ENCODE assay signal across 9 mouse cellular contexts in genomic region chr2:92486403-92486802, GRCm38 (mm10). TPM values are rescaled to one million over a fixed set of nuclear protein-coding genes. Genes with fewer than 3 reads are reported as not detected.
DNase-seq lines count a peak whose midpoint lies in the region; ATAC-seq and TF ChIP-seq lines count a peak whose summit lies in the region.
"Had no signal": no experiment of that assay in that cellular context is flagged by ENCODE, and none has a peak within 500 bp of the region (broad histone marks: within the 10 kb centered on the region; RNA-seq: fewer than 3 reads in every experiment).

No protein-coding gene starts in this region.

- H3K4me2 ChIP-seq in forebrain, postnatal 0 days (ENCODE audit: low read depth): peak overlapping the region; percentile 38
- peak overlapping the region; percentile 43 for H3K4me2 ChIP-seq in lung, embryonic 14.5 days

- H3K27me3 ChIP-seq in G1E (ENCODE audit: insufficient read depth, low read length): peaks cover 66% of the 10 kb centered on the region
- H3K27me3 ChIP-seq in forebrain, postnatal 0 days (ENCODE audit: insufficient read depth, low read length): no peaks in the 10 kb centered on the region; the same call in 1 of the 2 replicates
- peaks cover 20% of the 10 kb centered on the region for H3K27me3 ChIP-seq in lung, embryonic 14.5 days (ENCODE audit: insufficient read depth, low read length)

- H3K36me3 ChIP-seq in G1E (replicated peaks): no peaks in the 10 kb centered on the region
- H3K36me3 ChIP-seq in forebrain, postnatal 0 days (ENCODE audit: insufficient read depth): no peaks in the 10 kb centered on the region
- no peaks in the 10 kb centered on the region for H3K36me3 ChIP-seq in lung, embryonic 14.5 days (ENCODE audit: insufficient read depth)

- H3K9ac ChIP-seq in forebrain, postnatal 0 days: no peak overlapping the region
- no peak overlapping the region for H3K9ac ChIP-seq in lung, embryonic 14.5 days

- 1% methylated on average over 11 of the region's 11 CpGs for WGBS in forebrain, postnatal 0 days
- 2% methylated on average over 11 of the region's 11 CpGs for WGBS in lung, embryonic 14.5 days
- 2% methylated on average over 11 of the region's 11 CpGs for WGBS in olfactory bulb, adult 2 months

- no peak overlapping the region for H3K4me3 ChIP-seq in G1E (ENCODE audit: low read depth, low read length)
- no peak overlapping the region for H3K4me3 ChIP-seq in forebrain, postnatal 0 days (ENCODE audit: low read depth, low read length)
- H3K4me3 ChIP-seq in lung, embryonic 14.5 days (ENCODE audit: low read depth, low read length): no peak overlapping the region
- H3K4me3 ChIP-seq in olfactory bulb, adult 2 months (ENCODE audit: insufficient read depth, low read depth, low read length): no peak overlapping the region

- TF ChIP-seq POLR2A in olfactory bulb, adult 2 months (IDR thresholded peaks at IDR 0.05; ENCODE audit: insufficient read depth, low read depth, low read length): no peak

- no peaks in the 10 kb centered on the region for H3K9me3 ChIP-seq in G1E (replicated peaks)
- no peaks in the 10 kb centered on the region for H3K9me3 ChIP-seq in forebrain, postnatal 0 days (ENCODE audit: low read length)
- no peaks in the 10 kb centered on the region for H3K9me3 ChIP-seq in lung, embryonic 14.5 days (ENCODE audit: low read depth, low read length)

- TF ChIP-seq CTCF in G1E (IDR thresholded peaks at IDR 0.05; ENCODE audit: low read depth, low read length): peak; percentile 98
- peak; percentile 99 for TF ChIP-seq CTCF in forebrain, postnatal 0 days (IDR thresholded peaks at IDR 0.05; ENCODE audit: low read depth)
- TF ChIP-seq CTCF in lung, embryonic 14.5 days (IDR thresholded peaks at IDR 0.05; ENCODE audit: low read depth): peak; percentile 98
- TF ChIP-seq CTCF in olfactory bulb, adult 2 months (IDR thresholded peaks at IDR 0.05; ENCODE audit: insufficient read depth, low read depth, low read length): peak; percentile 56; the same call in 1 of the 2 replicates

- no peak for ATAC-seq in G1E (ENCODE audit: extremely low read depth, insufficient number of reproducible peaks, low FRiP score, poor library complexity, severe bottlenecking)
- peak; percentile 72 for ATAC-seq in forebrain, postnatal 0 days
- ATAC-seq in hematopoietic stem cell, adult 5-6 weeks (replicated peaks in 1 of 2; ENCODE audit: insufficient read depth in 1 of 2, low FRiP score in 2 of 2, low TSS enrichment in 1 of 2, low read depth in 1 of 2, poor library complexity in 2 of 2, severe bottlenecking in 2 of 2): peak; percentile 75 to 77
- ATAC-seq in lung, embryonic 14.5 days (ENCODE audit: insufficient read depth): 0 out of 2 replicates have a peak, but pooled peaks have one; percentile 32

- H3K27ac ChIP-seq in forebrain, postnatal 0 days (ENCODE audit: low read depth, low read length): no peak overlapping the region
- H3K27ac ChIP-seq in lung, embryonic 14.5 days (ENCODE audit: low read depth): no peak overlapping the region
- no peak overlapping the region for H3K27ac ChIP-seq in olfactory bulb, adult 2 months (ENCODE audit: insufficient read depth, low read depth, low read length)
- H3K27ac ChIP-seq: macrophage had no signal

- peak; percentile 67 for DNase-seq in G1E (ENCODE audit: low spot score)
- peak; percentile 82 to 85 for DNase-seq in cerebellum, adult 18-20 months
- peak; percentile 88 for DNase-seq in forebrain, postnatal 0 days
- DNase-seq in layer of hippocampus, adult 8-10 months (ENCODE audit: low spot score in 2 of 2): peak; percentile 65 to 87
- peak; percentile 93 for DNase-seq in lung, embryonic 14.5 days
- peak; percentile 82 for DNase-seq in thymus, postnatal 0 days (ENCODE audit: low spot score)

- H3K4me1 ChIP-seq in G1E (ENCODE audit: insufficient read depth, low read depth, low read length): peaks cover 12% of the 10 kb centered on the region
- H3K4me1 ChIP-seq in forebrain, postnatal 0 days (ENCODE audit: insufficient read depth): peaks cover 7% of the 10 kb centered on the region; the same call in 1 of the 2 replicates
- H3K4me1 ChIP-seq in lung, embryonic 14.5 days (ENCODE audit: insufficient read depth): peaks cover 2% of the 10 kb centered on the region; the same call in 1 of the 2 replicates
- peaks cover 7% of the 10 kb centered on the region for H3K4me1 ChIP-seq in olfactory bulb, adult 2 months (ENCODE audit: control insufficient read depth, insufficient read depth, low read length)

RNA-seq across cellular contexts. Expression of gene Slc35c1, which starts 26.1 kb away (rescaled TPM):
- total RNA-seq in G1E (2014; fragmentation: Nextera tagmentation) (40.5 and 43.2 TPM in 2 replicates), G1E (2017) (8.9 and 11.4 TPM in 2 replicates)
- polyA plus RNA-seq in G1E (2012): 25.1 and 31.2 TPM in 2 replicates
- total RNA-seq in forebrain, postnatal 0 days (2014; rRNA removed): 4.6 and 9.1 TPM in 2 replicates
- polyA plus RNA-seq in forebrain, postnatal 0 days (2015; fragmentation: Nextera tagmentation; extraction: Ambion mirVana): 13.1 and 14.4 TPM in 2 replicates
- 14.7 and 16.3 TPM in 2 replicates for total RNA-seq in hematopoietic stem cell, adult 5-6 weeks (2017)
- 10 to 100 TPM; 13.2 to 17.1 (median 14.7) TPM for total RNA-seq in layer of hippocampus, adult 8-10 months (2022)
- polyA plus RNA-seq in lung, embryonic 14.5 days (2014; fragmentation: Nextera tagmentation; extraction: Ambion mirVana): 14.7 and 16.9 TPM in 2 replicates
- not detected in 2 replicates for polyA plus RNA-seq in olfactory bulb, adult 2 months (2012; ENCODE audit: insufficient read depth, insufficient read length, low replicate concordance, missing spikeins)
- polyA plus RNA-seq in thymus, postnatal 0 days (2015; fragmentation: Nextera tagmentation; extraction: Ambion mirVana): 24.3 and 29.7 TPM in 2 replicates

RNA-seq across cellular contexts. Expression of gene Cry2, which starts 52.6 kb away (rescaled TPM):
- total RNA-seq in G1E (2014; fragmentation: Nextera tagmentation) (28.7 and 30.6 TPM in 2 replicates), G1E (2017) (8.2 and 13.3 TPM in 2 replicates)
- polyA plus RNA-seq in G1E (2012): 15.8 and 18.0 TPM in 2 replicates
- total RNA-seq in forebrain, postnatal 0 days (2014; rRNA removed): 26.5 and 36.7 TPM in 2 replicates
- 28.5 and 43.2 TPM in 2 replicates for polyA plus RNA-seq in forebrain, postnatal 0 days (2015; fragmentation: Nextera tagmentation; extraction: Ambion mirVana)
- 8.2 and 9.3 TPM in 2 replicates for total RNA-seq in hematopoietic stem cell, adult 5-6 weeks (2017)
- total RNA-seq in layer of hippocampus, adult 8-10 months (2022): 100 to 1,000 TPM; 105 to 117 (median 110) TPM
- 19.9 and 22.0 TPM in 2 replicates for polyA plus RNA-seq in lung, embryonic 14.5 days (2014; fragmentation: Nextera tagmentation; extraction: Ambion mirVana)
- not detected in 2 replicates for polyA plus RNA-seq in olfactory bulb, adult 2 months (2012; ENCODE audit: insufficient read depth, insufficient read length, low replicate concordance, missing spikeins)
- polyA plus RNA-seq in thymus, postnatal 0 days (2015; fragmentation: Nextera tagmentation; extraction: Ambion mirVana): 10.9 and 13.0 TPM in 2 replicates
